Mouse (Mus musculus) cerebellum, adult 8-10 months (tissue): ENCODE results near the gene Zcchc14.
A peak's percentile ranks its signal among the peaks of the same experiment; 100 is the strongest.

Experiments used
- DNase-seq: peaks from one replicate; pipeline ENCODE4 v3.0.0; 2022

Zcchc14 gene

DNA sequence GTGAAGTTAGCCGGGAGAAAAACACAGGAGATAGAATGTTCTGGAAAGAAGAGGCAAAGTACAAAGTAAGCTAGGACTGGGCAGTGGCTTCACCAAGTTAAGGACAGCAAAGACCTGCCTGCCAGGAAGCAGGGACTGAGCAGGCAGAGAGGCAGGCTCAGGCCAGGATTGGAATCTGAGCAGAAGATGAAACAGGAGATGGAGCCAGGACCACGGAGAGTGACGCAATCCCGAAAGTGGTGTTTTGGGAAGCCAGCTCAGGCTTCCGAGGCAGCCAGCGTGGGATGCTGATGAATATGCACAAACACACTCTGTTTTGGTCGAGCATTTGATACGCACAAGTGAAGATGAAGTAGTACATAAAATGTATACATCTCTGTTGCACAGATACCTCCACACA, 69.0 kb downstream of the Zcchc14 start:
- no peak for DNase-seq

- no peak for DNase-seq
Measured at GRCm38 (mm10) chr8:121580465-121580864, 72.2 kb downstream of the Zcchc14 start.

- DNase-seq, result peak; percentile 94
Measured at GRCm38 (mm10) chr8:121578676-121579451, 73.8 kb downstream of the Zcchc14 start, which contains the start of gene Fbxo31. TSS of gene Fbxo31 (minus strand) at chr8:121578806.

- no peak for DNase-seq
Measured at GRCm38 (mm10) chr8:121577751-121578675, 74.7 kb downstream of the Zcchc14 start.

- DNase-seq, result no peak
Measured at GRCm38 (mm10) chr8:121575661-121576060, 77.0 kb downstream of the Zcchc14 start.

DNA sequence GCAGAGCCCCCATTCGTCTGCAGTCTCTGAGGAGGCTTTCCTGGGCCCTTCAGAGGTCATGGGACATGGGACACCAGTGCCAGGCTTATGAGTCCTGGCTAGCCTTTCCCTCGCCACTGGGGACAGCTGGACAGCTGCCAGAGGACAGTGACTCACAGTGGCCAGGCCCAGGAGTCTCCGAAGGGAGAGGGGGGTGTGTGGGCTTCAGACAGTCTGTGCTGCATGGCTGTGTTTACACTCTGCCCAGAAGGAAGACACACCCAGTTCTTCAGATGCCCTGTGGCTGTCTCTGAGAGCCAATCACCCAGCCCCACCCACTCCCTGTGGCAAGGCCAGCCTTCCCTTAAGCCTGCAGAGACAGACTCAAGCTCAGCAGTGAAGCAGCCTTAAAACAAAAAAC, 79.4 kb downstream of the Zcchc14 start:
- DNase-seq, result peak; percentile 64

- no peak for DNase-seq
Measured at GRCm38 (mm10) chr8:121572121-121572520, 80.6 kb downstream of the Zcchc14 start.

GRCm38 (mm10) chr8:121570801-121571200, 81.9 kb downstream of the Zcchc14 start:
- no peak for DNase-seq

- DNase-seq, result no peak
Measured at GRCm38 (mm10) chr8:121570335-121570734, 82.4 kb downstream of the Zcchc14 start.

- DNase-seq, result no peak
Measured at GRCm38 (mm10) chr8:121568321-121568720, 84.4 kb downstream of the Zcchc14 start.

DNA sequence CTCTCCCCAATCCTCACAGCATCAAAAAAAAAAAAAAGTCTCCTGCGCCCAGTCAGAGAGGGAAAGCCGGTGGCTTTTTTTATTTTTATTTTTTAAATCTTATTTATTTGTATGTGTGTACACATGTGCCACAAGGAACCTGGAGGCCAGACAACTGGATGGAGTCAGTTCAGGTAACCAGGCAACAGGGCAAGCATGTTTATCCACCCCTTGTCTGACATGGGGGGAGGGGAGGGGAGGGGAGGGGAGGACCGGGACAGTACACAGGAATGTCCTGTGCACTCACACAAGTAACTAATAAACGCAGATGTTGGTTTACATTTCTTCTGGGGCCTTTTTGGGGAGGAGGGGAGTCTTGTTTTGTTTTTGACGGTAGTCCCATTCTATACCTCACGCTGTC, 89.0 kb downstream of the Zcchc14 start:
- DNase-seq, result no peak

GRCm38 (mm10) chr8:121562941-121563351, 89.8 kb downstream of the Zcchc14 start:
- no peak for DNase-seq

DNA sequence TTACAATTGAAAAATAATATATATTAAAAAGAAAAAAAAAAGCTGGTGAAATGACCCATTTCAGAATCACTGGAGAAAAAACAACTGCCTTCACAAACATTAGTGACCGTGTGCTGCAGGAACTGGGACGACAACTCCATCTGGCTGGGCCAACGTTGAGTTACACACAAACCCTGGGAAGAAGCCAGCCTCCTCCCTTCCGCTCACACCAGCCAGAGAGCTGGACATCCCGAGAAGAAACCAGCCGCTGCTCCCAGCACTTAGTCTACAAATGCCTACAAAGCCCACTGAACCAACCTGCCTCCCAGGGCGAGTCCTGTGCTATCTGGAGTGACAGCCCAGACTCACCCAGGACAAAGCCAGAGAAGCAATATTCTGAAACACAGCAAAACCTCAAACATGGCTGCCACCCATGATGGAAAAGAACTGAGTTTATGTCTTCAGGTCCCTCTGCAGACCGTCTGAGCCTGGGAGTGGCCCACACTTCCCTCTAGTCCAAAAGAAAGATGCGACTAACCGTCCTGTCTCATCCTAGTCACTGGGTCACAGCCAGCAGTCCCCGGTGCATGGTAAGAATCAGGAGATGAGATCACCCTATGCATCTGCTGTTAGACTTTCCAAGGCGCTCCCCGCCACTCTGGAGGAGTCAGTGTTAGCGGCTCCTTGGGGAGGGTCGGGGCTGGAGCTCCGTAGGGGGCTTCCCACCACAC, 90.9 kb downstream of the Zcchc14 start:
- no peak for DNase-seq

GRCm38 (mm10) chr8:121560432-121561100, 92.1 kb downstream of the Zcchc14 start:
- no peak for DNase-seq

DNA sequence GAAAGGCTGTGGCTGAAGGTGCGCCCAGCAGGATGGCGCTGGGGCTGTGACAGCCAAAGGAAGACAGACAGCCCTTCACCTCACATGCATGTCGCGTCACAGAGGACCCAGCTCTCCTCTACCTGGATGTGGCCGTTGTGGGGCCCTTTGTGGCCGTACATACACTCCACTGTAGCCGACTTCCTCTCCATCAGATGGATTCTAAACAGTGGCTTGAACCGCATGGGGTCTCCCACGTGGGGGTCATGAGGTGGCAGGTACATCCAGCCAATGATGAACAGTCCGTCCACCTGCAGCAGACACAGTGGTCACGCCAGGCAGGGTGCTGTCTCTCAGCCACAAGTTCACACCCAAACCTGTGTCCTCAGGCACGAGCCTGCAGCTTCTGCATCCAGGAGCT, 92.9 kb downstream of the Zcchc14 start:
- no peak for DNase-seq

- DNase-seq, result no peak
Measured at GRCm38 (mm10) chr8:121558538-121558937, 94.2 kb downstream of the Zcchc14 start.

GRCm38 (mm10) chr8:121557746-121558145, 95.0 kb downstream of the Zcchc14 start:
- DNase-seq, result no peak

DNA sequence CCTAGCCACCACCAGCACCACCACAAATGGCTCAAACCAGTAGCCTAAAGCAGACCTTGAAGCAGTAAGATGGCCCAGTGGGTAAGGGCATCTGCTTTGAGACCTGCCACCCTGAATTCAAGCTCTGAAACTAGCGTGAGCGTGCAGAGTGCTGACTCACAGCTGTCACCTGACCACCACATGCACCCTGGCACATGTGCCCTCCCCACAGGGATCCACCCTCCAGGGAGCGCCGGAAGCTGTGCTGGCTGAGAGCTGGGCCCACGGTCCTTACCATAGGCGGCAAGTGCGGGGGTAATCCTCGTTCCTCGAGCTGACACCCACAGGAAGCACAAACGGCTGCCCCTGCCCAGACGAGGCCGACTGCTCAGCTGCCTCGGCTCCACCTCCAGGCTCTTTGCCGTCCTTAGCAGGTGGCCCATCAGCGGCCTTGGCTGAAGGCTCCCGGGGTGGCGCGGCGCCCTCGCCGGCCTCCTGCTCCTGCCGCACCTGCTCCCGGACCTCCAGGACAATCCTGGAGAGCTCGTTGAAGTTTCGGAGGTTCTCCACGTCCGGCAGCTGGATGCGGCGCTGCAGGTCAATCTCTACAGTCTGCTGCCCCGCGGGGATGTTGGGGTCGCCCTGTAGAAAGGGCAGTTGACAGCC, 98.7 kb downstream of the Zcchc14 start:
- no peak for DNase-seq

DNA sequence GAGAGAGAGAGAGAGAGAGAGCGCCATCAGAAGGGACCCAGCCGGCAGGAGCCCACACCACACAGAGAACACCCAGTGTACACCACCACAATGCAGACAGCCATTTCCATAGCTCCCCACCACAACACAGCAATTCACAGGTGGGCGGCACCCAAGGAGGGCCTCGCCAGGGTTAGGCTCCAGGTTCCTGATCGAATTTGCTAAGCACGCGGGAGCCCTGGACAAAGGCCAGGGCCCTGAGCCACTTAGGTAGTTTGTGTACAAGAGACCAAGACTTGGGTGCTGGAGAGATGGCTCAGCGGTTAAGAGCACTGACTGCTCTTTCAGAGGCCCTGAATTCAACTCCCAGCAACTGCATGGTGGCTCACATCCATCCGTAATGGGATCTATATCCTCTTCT, 100.2 kb downstream of the Zcchc14 start:
- no peak for DNase-seq

GRCm38 (mm10) chr8:121551065-121551985, 101.4 kb downstream of the Zcchc14 start:
- DNase-seq, result no peak

DNA sequence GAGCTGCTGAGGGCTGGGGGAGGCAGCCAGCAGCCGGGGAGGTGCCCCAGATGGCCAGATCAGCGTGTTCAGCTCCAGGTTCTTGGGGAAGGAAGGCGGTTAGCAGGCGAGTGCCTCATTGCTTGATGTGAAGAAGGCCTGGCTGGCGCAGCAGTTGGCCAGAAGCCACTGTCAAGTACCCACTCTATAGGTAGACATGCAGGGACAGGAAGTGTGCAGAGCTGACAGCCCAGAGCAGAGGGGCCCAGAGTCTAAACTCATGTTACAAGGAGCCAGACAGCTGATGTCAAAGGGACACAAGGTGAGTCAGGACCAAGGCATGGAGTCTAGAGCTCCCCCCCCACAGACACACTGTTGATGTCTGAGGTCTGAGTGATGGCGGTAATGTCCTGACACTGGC, 102.6 kb downstream of the Zcchc14 start:
- DNase-seq, result no peak
